Mouse (Mus musculus) embryo, embryonic 11 days (tissue): ENCODE data around the gene Angel1.

Experiments
- DNase-seq: peaks from one replicate; pipeline ENCODE4 v3.0.0-alpha.2; 2015

The Angel1 gene

DNA sequence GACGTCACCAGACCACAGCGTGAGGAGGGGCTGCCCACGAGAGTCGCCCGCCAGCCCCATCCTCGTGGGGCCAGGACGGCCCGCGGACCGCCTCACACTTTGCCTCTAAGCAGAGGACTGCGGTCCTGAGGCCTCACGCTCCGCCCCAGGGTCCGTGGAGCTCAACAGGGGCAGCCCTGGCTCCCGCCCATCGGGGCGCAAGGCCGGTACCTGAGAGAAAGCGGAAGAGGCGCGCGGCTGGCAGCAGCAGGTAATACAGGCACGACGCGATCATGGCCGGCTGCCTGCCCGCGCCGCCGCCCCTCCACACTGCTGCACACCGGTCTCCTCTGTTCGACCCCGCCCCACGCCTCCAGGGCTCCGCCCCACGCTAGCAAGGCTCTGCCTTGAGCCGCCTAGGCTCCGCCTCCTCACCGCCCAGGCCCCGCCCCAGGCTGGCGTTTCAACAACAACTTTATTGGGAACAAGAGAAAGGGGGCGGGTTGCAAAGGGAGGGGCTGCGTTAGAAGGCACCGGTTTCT lies at the start of gene Angel1:
Angel1 (minus strand) TSS at position 341 of the 521 bp plus-strand sequence.
- DNase-seq, result peak; percentile 98

- no peak for DNase-seq
These were observed 49.5 kb upstream of the Angel1 start for GRCm38 (mm10) chr12:86775561-86776280.

- no peak for DNase-seq
These were observed 46.3 kb upstream of the Angel1 start for GRCm38 (mm10) chr12:86772551-86772950.

DNA sequence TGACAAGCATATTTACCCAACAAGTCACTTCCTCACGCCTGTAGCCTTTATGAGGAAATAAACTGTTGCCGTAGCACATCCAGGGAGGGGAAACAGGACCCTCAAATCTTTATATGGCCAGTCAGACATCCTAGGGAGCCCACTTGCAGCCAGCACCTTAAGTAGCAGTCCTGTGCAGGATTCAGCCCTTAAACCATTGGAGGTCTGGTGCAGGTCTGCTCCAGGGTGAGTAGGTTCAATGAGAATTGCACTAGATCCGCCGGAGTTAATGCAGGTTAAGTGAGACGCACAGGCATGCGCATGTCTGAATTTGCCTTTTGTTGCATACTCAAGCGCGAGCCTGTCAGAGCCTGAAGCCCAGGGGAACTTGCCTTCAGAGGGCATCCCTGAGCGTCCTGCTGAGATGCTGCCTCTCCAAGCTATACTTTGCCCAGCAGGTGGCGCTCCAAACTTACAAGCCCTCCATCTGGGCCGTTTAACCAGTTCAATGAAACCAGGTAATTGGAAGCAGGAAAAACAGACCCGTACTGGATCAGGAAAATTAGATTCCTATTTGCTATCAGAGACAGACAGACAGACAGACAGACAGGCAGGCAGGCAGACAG lies 45.7 kb upstream of the Angel1 start:
- DNase-seq, result peak; percentile 97

- DNase-seq, result no peak
These were observed 44.7 kb upstream of the Angel1 start for GRCm38 (mm10) chr12:86770927-86771326.

DNA sequence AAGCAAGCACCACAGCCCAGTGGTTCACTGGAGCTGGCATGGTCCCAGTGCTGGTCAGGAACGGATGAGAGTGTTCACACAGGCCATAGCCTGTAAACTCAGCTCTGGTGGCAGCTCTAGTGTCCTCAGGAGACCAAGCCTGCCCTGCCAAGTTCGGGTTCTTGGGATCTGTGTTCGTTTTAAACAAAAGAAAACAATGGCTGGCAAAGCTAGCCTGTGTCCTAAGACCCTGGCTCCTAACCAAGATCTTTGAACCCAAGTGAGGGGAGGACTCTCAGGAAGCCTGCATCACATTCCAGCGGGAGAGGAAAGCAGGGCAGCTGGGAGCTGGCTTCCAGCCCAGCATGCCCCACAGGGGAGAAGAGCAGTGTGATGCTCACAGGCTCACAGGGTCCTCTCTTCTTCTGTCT lies 44.0 kb upstream of the Angel1 start:
- no peak for DNase-seq

DNA sequence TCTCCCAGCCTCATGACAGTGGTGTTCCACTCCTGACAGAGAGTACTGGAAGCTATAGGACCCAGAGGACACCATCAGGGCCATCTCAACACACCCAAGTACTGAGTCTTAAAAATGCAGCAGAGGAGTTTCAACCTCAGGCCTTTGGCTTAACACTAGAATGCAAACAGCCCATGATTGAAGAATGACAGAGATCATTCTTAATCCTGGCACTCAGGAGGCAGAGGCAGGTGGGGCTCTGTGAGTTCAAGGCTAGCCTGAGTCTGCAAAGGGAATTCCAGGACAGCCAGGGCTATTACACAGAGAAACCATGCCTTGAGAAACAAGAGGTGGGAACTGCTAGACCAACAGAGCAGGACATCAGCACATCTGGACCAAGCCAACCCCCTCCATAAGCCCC lies 43.6 kb upstream of the Angel1 start:
- DNase-seq, result no peak

DNA sequence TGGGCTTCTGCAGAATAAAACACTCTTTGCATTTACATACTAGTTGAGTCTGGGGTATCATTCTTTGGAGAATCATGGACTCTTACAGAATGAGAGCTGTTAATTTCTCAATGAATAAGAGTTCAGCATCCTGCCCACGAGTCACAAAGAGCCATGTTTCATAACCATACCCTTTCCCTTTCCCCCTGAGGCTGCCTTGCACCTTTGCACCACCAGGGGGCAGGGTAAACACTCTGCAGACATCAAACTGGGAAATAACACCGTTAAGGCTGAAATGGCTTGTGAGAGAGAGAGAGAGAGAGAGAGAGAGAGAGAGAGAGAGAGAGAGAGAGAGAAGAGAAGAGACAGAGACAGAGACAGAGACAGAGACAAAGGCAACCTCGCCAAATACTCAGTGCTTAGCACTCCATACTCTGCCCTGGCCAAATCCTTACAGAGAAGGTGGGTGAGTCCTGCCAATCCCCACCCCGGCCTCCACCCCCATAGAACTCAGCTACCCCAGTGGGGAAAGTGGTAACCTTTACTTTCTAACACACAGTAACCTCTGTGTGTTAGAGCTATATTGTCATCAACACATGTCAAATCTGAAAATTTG lies 42.8 kb upstream of the Angel1 start:
- peak; percentile 78 for DNase-seq

- peak; percentile 82 for DNase-seq
These were observed 41.8 kb upstream of the Angel1 start for GRCm38 (mm10) chr12:86767868-86768631.

- DNase-seq, result no peak
These were observed 40.2 kb upstream of the Angel1 start for GRCm38 (mm10) chr12:86766467-86766866.

DNA sequence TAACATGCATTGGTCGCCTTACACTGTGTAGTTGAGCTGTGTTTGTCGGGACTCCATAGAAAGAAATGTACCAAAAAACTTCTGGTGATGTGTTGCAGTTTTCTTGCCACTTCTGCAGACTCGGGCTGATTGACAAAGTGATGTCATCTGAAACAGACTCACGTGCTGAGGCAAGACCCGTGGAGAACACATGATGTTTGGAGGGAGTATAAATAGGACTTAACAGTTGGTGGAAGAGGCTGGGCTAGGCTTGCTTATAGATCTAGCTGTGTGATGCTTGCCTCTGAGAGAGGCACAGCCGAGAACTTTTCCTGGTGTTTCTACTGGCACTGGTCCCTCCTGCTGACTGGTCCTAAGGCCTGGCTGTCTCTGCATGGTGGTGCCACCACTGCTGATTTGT lies 37.8 kb upstream of the Angel1 start:
- no peak for DNase-seq

DNA sequence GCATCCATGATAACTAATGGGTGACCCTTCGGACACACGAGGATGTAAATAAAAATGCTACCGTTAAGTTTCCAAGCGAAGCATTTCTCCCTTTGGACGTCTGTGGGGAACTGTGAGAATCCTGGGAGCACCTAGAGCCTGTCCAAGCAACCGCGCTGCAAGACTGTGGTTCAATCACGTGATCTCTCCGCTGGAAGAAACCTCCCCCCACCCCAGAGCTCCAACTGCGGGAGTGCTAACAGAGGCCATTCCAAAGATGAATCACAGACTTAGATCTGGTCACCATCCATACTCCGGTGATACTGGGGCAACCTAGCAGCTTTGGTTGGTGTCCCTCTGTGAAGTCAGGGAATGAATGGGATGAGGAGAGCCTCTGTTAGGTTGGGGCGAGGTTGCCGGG lies 34.8 kb upstream of the Angel1 start:
- DNase-seq, result no peak

DNA sequence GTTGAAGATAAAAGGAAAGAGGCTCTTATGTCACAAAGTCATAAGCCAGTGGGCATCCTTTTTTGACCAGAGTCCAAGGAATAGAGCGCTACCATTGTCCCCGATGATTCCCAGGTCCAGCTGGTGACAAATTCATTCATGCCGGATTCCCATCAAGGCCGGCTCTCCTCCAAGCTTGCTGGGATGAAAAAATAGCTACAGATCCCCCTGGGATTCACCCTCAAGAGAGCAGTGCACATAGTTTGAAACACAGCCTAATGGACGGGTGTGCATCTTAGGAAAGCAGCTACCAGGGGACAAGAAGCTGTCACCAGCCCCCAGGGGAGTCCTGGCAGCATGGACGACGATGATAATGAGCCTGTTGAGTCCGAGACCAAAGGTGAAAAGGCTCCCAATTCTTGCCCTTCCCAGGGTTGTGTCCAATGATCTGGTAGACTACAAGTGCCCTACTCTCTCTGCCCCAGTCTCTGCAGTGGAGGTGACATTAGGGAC lies 8.1 kb upstream of the Angel1 start, which contains the start of gene Lrrc74a:
Lrrc74a (plus strand) TSS at position 51 of the 492 bp plus-strand sequence.
- no peak for DNase-seq

DNA sequence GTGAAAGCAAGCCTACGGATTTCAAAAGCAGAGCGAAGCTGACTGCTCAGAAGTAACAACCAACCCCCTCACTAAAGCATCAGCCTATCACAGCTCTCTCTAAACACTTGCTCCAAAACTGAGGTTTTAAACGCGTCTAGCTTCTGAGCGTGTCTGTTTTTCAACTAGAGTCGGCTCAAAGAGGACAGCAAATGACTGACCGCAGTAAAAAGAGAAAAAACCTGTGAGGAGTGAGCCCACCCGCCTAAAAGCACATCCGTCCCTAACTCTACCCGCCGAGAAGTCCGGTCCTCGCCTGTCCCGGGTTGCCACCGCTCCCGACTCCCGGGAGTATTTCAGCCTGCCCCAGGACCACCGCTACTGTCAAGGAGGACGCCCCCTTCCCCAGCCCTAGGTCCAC lies 554 bp downstream of the Angel1 start:
- DNase-seq, result peak; percentile 56

GRCm38 (mm10) chr12:86724300-86724699 lies 2.0 kb downstream of the Angel1 start:
- DNase-seq, result no peak

DNA sequence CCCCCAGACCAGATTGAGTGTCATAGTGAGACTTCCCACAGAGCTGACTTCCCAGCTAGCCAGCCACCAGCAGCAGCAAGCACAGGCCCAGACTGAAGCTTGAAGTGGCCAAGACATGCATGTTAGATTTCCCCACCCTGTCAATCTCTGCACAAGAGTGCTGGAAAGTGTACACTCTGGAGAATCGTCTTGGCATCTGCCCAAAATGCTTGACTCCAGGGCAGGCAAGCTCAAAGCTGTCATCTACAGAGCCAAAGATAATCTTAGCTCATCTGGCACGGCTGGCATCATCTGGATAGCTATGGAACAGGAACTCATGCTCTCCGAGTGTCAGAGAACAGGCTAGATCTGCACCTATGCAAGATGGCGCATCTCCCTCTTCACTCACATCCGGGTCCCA lies 4.8 kb downstream of the Angel1 start:
- no peak for DNase-seq

DNA sequence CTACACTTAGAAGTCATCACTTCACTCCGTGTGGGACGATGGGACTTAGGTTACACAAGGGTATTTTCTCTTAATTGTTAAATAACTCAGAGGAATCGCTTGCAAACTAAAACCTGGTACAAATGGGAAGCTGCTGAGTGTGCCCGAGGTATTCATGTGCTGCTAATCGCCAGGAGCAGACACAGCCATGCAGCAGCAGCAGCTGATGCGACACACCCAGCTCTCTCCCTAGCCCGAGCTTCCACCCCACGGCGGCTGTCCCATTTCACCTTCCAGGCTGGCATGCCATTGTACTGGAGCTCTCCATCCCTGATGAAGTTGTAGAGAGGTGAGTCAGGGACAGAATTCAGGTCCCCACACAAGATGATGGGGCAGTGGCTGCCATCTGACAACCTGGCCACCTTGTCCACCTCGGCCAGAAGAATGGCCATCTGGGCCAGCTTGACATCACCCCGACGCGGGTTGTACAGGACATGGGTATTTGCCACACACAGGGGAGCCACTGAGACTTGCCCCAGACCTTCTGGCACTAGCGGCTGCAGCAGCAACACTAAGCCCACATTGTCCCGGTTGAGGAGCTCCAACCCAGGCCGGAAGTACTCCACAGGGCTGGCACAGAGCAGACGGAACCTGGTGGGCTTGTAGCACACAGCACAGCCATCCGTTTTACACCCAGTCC lies 6.2 kb downstream of the Angel1 start:
- DNase-seq, result no peak

DNA sequence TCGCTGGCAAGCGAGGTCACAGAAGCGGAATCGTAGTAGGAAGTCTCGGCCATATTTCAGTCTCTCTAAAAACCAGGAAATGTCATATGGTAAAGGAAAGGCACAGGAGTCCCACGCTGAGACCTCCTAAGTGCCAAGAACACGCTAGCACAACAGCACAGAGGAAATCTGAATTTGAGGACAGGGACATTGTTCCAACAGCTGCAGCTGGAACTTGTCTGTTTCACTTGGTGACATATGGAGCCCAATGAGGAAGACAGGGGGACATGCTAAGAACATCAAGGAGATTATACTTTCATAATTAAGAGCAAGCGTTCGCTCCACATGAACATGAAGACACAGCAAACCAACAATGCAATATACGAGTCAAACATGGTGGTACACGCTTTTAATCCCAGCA lies 9.3 kb downstream of the Angel1 start:
- no peak for DNase-seq

DNA sequence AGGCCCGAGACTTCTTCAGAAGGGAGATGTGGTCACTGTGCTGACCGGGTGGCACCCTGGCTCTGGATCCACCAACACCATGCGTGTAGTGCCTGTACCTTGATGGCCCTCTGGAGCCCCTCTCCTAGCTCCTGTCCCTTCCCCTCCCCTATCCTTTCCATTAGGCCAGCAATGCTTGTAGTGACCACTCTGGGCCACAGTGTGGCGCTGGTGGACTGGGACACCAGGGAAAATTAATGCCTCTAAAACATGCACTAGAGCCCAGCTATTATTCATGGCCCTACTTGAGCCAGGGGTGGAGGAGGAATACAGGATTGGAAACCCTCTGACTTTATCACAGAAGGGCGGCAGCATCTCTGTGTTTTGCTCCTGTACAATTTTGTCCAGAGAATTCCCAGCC lies 10.9 kb downstream of the Angel1 start:
- peak; percentile 59 for DNase-seq

DNA sequence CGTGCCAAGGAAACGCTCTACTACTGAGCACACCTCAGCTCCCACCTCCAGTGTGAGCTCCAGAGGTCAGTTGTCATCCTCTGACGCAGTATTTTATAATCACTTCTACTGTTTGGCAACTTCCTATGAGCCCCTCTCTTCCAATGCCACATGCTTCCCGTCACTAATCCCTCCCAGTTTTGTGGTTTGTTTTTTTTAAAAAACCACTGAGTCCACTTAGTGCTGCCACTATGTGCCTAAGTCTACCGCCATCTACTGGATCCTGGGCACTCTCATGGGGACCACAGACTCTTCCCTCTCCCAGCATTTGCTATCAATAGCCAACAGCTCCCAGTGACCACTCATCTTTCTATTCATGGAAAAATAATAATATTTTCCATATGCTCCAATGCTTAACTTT lies 12.2 kb downstream of the Angel1 start:
- DNase-seq, result no peak

- no peak for DNase-seq
These were observed 20.4 kb downstream of the Angel1 start for GRCm38 (mm10) chr12:86705843-86706242.

- no peak for DNase-seq
These were observed 23.6 kb downstream of the Angel1 start for GRCm38 (mm10) chr12:86702690-86703089.
